Mouse (Mus musculus): ENCODE results near the gene Cpeb1.

The Cpeb1 gene

DNA sequence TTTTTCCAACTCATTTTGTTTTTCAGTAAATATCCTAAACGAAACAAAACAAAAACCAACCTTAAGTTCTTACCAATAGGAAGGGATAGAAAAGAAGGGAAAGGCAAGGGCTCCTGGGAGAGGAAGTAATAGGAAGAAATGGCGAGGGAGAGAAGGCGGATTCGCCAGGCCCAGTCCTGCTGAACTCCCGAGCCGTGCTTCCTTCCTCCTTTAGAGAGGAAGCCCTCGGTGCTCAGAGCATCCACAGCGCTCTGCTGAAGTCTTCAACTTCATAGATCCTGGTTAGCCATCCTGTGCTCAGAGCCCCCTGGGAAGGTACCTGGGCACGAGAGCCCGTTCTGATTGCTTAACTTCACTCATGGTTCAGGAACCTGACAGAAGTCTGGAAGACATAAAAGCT is 127.6 kb downstream of the Cpeb1 start:
- no peak for DNase-seq (ENCODE audit: low read depth, low spot score)

DNA sequence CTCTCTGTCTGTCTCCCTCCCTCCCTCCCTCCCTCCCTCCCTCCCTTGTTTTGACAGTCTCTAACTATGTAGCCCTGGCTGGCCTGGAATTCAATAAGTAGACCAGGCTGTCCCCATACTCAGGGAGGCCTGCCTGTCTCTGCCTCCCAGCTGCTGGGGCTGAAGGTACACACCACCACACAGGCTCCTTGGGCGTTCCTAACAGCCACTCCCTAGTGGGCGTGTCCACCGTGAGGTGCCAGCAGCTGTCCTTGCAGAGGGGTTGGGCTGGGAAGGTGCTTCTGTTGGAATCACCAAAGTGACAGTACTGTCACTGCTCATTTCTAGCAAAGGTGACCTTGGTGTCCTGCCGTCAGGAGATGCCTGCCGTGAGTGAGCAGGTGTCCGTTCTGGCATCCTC is 128.4 kb downstream of the Cpeb1 start:
- DNase-seq (ENCODE audit: low read depth, low spot score): no peak

DNA sequence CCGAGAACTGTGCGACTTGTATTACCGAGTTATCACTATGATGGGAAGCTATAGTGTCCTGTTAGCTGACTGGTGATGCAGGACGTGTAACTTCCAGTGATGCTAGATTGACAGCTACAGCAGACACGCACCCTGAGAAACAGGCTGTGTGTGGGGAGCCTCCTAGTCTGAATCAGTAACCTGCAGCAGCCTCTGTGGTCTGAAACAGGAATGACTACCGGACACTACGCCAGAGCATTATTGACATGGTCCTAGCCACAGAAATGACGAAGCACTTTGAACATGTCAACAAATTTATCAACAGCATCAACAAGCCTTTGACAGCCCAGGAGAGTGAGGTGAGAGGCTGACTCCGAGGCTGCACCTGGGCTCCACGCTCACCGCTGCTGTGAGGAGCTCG is 129.2 kb downstream of the Cpeb1 start:
- no peak for DNase-seq (ENCODE audit: low read depth, low spot score)

DNA sequence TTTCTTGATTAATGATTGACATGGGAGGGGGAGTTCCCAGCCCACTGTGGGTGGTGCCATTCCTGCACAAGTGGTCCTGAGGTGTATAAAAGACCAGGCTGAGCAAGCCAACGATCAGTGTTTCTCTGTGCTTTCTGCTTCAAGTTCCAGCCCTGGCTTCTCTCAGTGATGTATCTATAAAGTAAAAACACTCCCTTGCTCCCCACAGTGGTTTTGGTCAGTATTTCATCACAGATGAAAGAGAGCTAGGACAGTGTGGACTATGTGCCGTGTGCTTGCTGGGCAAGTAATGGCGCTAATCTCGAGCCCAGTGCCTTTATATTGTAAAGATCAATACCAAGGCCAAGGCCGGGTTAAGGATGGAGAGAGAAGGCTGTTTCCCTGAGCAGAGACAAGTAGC is 133.5 kb downstream of the Cpeb1 start:
- DNase-seq (ENCODE audit: low read depth, low spot score): no peak

DNA sequence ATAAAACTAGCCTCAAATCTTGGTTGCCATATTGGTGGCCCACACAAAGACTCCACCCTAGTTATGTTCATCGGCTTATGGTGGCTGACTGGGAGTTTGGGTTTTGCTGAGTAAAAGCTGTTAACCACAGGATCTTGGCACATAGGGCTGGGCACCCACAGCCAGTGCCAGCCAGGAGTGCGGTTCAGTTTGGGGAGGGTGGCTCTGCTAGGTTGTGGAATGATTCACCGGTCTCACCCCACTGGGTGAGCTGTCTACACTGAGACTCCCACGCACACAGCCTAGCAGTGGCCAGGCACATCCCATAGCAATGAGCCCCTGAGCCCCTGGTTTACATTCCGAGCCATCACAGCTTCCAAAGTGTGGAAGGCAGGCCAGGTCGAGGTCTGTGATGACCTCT is 135.5 kb downstream of the Cpeb1 start:
- DNase-seq (ENCODE audit: low read depth, low spot score): no peak

DNA sequence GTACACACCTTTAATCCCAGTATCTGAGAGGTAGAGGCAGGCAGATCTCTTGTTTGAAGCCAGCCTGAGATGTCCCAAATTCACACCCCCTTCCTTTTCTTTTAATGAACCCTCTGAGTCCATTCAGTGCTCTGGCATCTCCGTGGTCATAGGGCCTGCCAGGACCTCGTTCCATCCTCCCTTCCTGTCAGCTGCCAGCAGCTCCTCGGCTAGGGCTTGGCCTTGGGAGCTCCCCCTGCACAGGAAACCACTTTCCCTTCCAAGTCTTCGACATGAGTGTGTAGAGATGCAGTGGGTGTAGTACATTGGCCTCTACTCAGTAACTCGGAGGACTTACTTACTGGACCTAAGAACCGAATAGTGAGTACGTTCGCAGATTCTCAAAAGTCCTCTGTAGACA is 139.7 kb downstream of the Cpeb1 start:
- DNase-seq (ENCODE audit: low read depth, low spot score): no peak

DNA sequence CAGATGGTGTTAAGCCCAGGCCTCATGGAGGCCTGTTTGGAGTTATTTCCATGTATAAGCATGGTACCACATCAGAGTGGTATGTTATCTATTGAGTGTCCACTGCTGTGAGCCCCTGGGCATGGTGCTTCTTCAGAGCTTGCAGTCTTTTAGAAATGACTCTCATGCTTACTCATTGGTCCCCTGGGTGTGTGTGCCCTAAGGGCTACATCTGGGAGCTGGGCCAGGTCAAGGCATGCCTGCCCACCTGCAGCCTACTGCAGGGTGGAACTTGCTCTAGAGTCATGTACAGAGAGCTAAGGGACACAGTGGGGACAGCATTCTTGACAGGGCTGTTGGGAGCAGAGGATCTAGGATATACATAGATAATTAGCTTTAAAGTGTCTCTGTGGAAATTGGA is 143.7 kb downstream of the Cpeb1 start:
- DNase-seq (ENCODE audit: low read depth, low spot score): no peak

DNA sequence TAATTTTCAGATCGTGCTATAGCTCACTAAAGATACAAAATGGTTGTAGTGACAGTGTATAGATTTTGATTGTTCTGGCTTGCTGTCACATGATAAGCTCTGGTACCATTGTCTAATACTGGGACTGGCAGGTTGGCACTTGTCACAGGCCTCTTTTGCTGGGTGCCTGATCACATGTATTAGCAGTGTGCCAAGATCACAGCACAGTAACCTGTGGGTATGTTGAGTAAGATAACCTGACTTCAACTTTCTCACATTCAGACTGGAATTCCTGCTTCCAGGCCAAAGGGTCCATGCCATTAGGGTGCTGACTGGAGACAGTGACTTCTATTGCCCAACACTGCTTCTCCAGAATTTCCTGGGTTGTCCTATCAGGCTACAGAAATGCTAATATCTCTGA is 144.1 kb downstream of the Cpeb1 start:
- no peak for DNase-seq (ENCODE audit: low read depth, low spot score)

DNA sequence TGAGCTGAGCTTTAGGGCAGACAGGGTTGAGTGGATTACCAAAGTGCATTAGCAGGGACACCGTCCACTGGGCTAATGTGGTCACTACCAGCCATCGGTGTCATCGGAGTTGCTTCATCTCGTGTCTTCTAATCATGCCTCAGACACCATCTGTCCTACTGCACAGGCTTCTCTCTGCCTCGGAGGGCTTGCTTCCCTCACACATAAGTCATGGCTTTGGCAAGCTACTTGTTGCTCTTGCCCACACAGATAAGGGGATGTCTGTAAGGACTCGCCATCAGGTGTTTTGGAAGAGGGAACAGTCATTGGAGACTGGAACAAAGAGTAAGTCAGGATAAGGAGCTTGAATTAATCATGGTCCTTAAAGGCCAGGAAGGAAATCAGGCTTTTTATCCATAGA is 146.0 kb downstream of the Cpeb1 start:
- DNase-seq (ENCODE audit: low read depth, low spot score): no peak

DNA sequence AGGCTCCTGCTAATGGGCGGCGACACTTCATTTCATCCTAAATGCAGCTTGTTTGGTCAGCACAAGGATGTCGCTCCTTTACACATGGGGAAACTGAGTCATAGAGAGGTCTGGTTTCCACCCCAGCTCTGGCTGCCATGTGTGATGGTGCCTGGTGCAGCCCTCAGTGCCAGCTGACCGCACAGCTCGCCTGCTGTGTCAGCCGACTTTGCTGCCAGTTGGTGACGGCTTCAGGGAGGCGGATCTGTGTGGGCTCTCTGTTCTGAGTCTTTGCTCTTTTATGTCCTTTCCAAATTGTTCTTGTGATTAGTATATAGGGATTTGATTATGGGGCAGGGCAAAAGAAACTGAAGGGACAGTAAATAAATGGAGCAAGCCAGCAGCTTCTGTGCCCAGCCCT is 147.5 kb downstream of the Cpeb1 start:
- no peak for DNase-seq (ENCODE audit: low read depth, low spot score)

DNA sequence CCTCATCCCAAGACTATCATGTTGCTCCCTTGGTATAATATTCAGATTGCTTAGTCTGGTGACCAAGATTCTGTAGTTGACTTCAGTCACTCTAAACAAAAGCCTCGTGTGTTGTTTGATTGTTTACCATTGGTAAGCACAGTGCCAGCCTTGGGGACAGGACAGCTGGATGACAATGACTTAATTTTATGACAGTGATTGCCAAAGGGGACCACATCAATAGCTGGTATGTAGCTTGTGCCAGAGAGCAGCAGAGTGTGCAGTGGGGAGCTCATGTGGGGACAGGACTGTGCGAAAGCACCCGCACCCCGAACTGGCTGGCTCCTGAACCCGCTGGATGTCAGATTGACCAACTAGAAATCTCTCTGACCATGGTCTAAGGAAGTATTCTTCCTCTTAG is 150.6 kb downstream of the Cpeb1 start:
- no peak for DNase-seq (ENCODE audit: low read depth, low spot score)

DNA sequence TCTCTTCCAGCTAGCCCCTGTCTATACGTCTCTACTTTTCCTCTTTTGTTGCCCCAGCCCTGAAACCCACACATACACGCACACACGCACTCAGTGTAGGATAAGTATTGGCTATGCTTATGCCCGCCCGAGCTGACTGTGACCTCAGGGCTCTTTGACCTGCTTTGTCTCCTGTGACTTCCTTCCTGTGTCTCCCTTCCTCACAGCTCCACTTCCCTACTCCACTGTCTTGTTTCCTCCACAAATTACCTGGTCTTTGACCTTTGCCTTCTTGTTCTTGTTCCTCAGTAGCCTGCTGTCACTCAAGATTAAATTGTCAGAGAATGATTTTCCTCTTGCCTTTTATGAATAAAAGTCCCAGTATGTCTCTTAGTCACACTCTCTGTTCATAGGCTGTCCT is 151.2 kb downstream of the Cpeb1 start:
- DNase-seq (ENCODE audit: low read depth, low spot score): no peak

DNA sequence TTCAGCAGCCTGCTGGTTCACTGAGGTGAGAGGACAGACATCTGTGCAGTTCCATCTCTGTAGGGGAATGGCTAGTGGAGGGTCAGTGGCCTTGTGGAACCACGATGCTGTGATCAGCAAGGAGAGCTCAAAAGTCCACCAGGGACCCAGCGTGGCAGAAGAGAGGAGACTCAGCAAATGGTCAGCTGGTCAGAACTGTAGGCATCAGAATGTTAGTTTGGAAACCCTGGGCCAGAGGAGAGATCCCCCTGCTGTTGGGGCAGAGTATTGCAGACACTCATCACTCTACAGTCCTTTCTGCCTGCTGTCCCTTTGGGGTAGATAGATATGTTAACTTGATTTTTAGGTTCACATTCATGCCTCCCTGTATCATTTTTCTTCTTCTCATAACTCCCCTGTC is 151.6 kb downstream of the Cpeb1 start:
- DNase-seq (ENCODE audit: low read depth, low spot score): no peak

DNA sequence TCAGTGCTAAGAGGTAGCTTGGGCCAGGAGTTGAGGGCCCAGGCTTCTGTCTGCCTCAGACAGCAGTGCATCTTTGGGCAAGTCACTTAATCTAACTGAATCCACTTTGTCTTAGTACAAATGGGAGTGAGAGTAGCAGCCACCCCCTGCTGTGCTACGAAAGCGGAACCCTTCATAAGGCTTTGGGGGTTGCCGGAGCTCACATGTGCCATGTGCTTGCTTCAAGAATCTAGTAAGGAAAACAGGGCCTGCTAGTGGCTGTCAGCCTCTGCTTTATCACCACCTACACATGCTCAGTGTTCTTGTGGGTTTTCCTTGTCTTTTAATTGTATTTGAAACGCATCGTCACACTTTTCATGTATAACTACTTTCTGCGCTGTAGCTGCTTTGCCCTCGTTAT is 153.9 kb downstream of the Cpeb1 start:
- DNase-seq (ENCODE audit: low read depth, low spot score): no peak

DNA sequence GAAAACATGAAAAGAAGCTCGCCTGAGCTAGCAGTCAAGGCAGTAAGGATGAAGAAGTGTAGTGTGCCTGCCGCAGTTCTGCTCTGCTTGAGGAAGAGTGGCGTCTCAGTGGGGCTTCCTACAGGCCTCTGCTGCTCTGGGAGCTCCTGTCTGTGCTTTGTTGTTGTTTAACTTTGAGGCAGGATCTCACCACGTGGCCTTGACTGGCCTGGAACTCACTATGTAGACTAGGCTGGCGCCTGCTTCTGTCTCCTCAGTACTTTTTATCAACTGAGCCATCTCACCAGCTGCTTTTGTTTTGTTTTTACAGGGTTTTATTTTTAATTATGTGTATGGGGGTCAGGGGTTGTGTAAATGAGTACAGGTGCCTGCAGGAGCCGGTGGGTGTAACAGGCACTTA is 157.1 kb downstream of the Cpeb1 start:
- no peak for DNase-seq (ENCODE audit: low read depth, low spot score)

Data from WW6 (cell line).